Mouse (Mus musculus) C2C12 (cell line): ENCODE data around the gene Dmd.

Experiments
- CEBPB ChIP-seq: IDR thresholded peaks from one replicate; pipeline ENCODE4 v1.6.1; 2011; ENCODE audit warnings: low read depth, mild to moderate bottlenecking, control low read depth, moderate library complexity
- CTCF ChIP-seq: IDR thresholded peaks from one replicate; pipeline ENCODE4 v1.5.1; 2011; ENCODE audit not compliant: control insufficient read depth, insufficient read depth, insufficient read length
- MAX ChIP-seq: IDR thresholded peaks from one replicate; pipeline ENCODE4 v1.6.1; 2011; ENCODE audit warnings: mild to moderate bottlenecking, control low read depth
- USF1 ChIP-seq: IDR thresholded peaks from one replicate; pipeline ENCODE4 v1.6.1; 2011; ENCODE audit warnings: low read depth, mild to moderate bottlenecking, control low read depth, moderate library complexity

DNA sequence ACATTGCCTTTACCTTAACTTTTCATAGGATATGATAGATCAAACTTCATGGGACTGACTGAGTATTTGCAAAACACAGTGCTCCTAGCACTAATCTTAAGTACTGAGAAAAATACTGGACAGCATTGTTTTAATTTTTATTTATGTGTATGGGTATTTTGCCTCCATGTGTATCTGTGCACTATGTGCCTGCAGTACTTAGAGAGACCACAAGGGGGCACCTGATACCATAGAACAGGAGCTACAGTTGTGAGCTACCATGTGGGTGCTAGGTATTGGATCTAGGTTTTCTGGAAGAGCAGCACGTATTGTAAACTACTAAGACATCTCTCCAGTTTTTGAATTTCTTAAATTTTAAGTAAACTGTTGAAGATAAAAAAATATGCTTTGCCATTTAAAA is 1505.8 kb downstream of the Dmd start:
- TF ChIP-seq CTCF (no peak), CEBPB (no peak), MAX (no peak), USF1 (no peak)
